Mouse (Mus musculus) forebrain, embryonic 13.5 days (tissue): ENCODE measurements around the gene Armc3. TPM values are rescaled to one million over a fixed set of nuclear protein-coding genes. Genes with fewer than 3 reads are reported as not detected.
"Not testable (repeated sequence)": the region's sequence is repeated elsewhere in the genome, so short reads cannot be mapped to it uniquely, and the experiment has no call there.

Source experiments
- ATAC-seq: fragments of 200-750 bp; cut with Nextera tagmentation; 2 replicates; pipeline ENCODE4 v1.8.0; 2017
- H3K27ac ChIP-seq: fragments of 300-500 bp; sonication (generic); 2 replicates; pipeline ENCODE4 v1.5.1; 2015; ENCODE audit warnings: inconsistent platforms, mild to moderate bottlenecking, moderate library complexity
- H3K27me3 ChIP-seq: fragments of 300-500 bp; sonication (generic); 2 replicates; pipeline ENCODE4 v1.6.1; 2015; ENCODE audit warnings: mild to moderate bottlenecking, inconsistent platforms
- H3K36me3 ChIP-seq: fragments of 300-500 bp; sonication (generic); 2 replicates; pipeline ENCODE4 v1.6.1; 2015; ENCODE audit warnings: mild to moderate bottlenecking, inconsistent platforms; ENCODE audit not compliant: poor library complexity, severe bottlenecking
- H3K4me1 ChIP-seq: fragments of 300-500 bp; sonication (generic); 2 replicates; pipeline ENCODE4 v1.6.1; 2015; ENCODE audit warnings: inconsistent platforms
- H3K4me2 ChIP-seq: fragments of 300-500 bp; sonication (generic); 2 replicates; pipeline ENCODE4 v1.6.1; 2015; ENCODE audit warnings: inconsistent platforms, mild to moderate bottlenecking, moderate library complexity
- H3K4me3 ChIP-seq: fragments of 300-500 bp; sonication (generic); 2 replicates; pipeline ENCODE4 v1.5.1; 2015; ENCODE audit warnings: mild to moderate bottlenecking, inconsistent platforms
- H3K9ac ChIP-seq: fragments of 300-500 bp; sonication (generic); 2 replicates; pipeline ENCODE4 v1.6.1; 2015; ENCODE audit warnings: mild to moderate bottlenecking, inconsistent platforms
- H3K9me3 ChIP-seq: fragments of 300-500 bp; sonication (generic); replicated peaks from 2 replicates; pipeline ENCODE4 v1.6.1; 2016; ENCODE audit warnings: inconsistent platforms
- WGBS: fragments of 180-500 bp; shearing (Covaris S2); methylation state at CpG from one replicate; pipeline ENCODE4 v1.1.7; 2015; 5-methylcytosine and 5-hydroxymethylcytosine counted together
- polyA plus RNA-seq: library from polyadenylated mRNA; unstranded; fragments of >200 nt; fragmentation: Nextera tagmentation; extraction: Ambion mirVana; gene quantifications from 2 replicates; pipeline ENCODE4 v1.2.1, GENCODE M21; 2015

Armc3 gene
- polyA plus RNA-seq, 1 experiment from 2014 or later = 0.87 TPM

DNA sequence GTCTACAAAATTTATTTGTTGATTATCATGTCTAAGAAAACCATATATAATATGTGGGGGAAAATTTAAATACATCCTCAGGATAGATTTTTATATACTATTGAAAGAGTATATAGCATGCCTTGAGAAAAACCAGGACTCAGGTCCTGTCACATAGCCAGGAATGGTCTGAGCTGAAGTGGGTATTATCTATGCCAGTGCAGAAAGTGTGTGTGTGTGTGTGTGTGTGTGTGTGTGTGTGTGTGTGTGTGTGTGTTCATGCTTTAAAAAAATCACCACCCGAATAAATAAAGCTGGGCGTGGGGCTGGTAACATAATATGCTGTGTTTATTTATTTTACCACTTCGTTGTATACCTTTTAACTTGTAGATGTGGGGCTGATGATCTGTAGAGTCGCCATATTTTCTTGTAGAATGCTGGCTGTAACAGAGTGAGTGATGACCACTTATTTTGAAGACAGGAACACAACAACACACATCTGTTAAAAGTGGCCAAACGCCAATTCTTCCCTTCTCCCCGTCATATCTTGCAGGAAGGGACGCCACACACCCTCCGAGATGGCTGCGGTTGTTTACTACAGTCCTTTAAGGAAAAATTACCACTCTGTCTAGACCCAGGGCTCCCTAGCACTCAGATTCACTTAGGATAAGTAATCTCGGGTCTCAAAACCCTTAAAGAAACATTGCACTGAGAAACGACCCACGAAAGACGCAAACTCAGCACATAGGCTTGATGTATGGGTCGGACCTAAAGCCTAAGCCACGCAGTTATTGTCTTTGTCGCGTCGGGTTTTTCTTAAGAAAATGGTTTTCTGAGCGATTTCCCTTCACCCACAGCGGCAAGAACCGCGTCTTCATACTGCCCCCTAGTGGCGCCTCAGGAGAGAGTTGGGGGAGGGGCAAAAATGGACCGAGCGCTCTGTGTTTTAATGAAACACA lies 76.8 kb downstream of the Armc3 start:
- Histone ChIP-seq H3K27me3 (peaks cover 9% of the 10 kb centered on the region; the same call in 1 of the 2 replicates), H3K4me1 (no peaks in the 10 kb centered on the region; the same call in 1 of the 2 replicates), H3K36me3 (no peaks in the 10 kb centered on the region), H3K27ac (peak overlapping the region; percentile 54; the same call in 1 of the 2 replicates), H3K4me3 (peak overlapping the region; percentile 44), H3K9me3 (no peaks in the 10 kb centered on the region), H3K9ac (peak overlapping the region; percentile 68), H3K4me2 (peak overlapping the region; percentile 66)
- ATAC-seq = peak; percentile 83
- 9% methylated on average over 25 of the region's 25 CpGs for WGBS

- Histone ChIP-seq H3K4me1 (no peaks in the 10 kb centered on the region; the same call in 1 of the 2 replicates), H3K27me3 (no peaks in the 10 kb centered on the region), H3K9me3 (no peaks in the 10 kb centered on the region), H3K36me3 (no peaks in the 10 kb centered on the region), H3K9ac (no peak overlapping the region), H3K4me2 (no peak overlapping the region), H3K27ac (no peak overlapping the region), H3K4me3 (no peak overlapping the region)
- WGBS = 85% methylated on average over 11 of the region's 11 CpGs
- peak; percentile 55; the same call in 1 of the 2 replicates for ATAC-seq
These were observed 81.2 kb downstream of the Armc3 start for GRCm38 (mm10) chr2:19280331-19280730.

- no peak for ATAC-seq
- WGBS = 57% methylated on average over 3 of the region's 3 CpGs
- H3K4me3 ChIP-seq = no peak overlapping the region
- H3K36me3 ChIP-seq = no peaks in the 10 kb centered on the region
- no peak overlapping the region for H3K4me2 ChIP-seq
- H3K27ac ChIP-seq = no peak overlapping the region
- H3K9ac ChIP-seq = no peak overlapping the region
- no peaks in the 10 kb centered on the region for H3K27me3 ChIP-seq
- H3K4me1 ChIP-seq = no peaks in the 10 kb centered on the region
- H3K9me3 ChIP-seq = no peaks in the 10 kb centered on the region
These were observed 93.3 kb downstream of the Armc3 start for GRCm38 (mm10) chr2:19292366-19292765.

DNA sequence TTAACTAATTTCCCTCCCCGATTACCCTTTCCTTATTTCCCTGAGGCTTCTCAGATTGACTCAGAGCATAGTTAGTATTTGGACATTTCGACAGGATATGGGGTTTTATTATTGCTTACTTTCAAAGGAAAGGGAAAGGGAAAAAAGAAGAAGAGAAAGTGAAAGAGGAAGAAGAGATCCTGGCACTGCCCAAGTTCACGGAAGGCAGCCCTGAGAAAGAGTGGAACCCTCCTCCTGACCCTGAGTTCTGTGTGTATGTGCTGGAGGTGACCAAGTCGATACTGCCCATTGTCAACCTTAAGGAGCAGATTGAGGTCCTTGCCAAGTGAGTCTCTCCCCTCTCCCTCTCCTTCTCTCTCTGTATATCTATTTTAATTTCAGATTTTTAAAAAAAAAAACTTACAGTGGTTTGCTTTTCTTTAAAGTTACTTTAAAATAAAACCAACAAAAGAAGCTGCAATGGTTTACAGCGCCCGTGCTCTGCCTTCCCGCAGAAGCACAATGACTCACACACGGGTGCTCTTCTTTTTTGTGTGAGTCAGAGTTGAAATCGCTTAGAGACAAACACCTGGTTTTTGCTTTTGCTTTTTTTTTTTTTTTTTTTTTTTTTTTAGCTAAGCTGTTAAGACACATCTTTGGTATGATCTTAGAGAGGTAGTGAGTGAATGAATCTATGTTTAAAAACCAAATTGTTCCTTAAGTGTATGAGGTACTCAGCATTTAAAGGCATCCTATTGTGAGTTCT lies 101.4 kb downstream of the Armc3 start:
- no peaks in the 10 kb centered on the region for H3K4me1 ChIP-seq
- H3K27me3 ChIP-seq = no peaks in the 10 kb centered on the region
- H3K4me3 ChIP-seq = no peak overlapping the region
- no peaks in the 10 kb centered on the region for H3K9me3 ChIP-seq
- H3K4me2 ChIP-seq = no peak overlapping the region
- no peaks in the 10 kb centered on the region for H3K36me3 ChIP-seq
- H3K27ac ChIP-seq = no peak overlapping the region
- WGBS = 80% methylated on average over 9 of the region's 9 CpGs
- no peak for ATAC-seq
- no peak overlapping the region for H3K9ac ChIP-seq

DNA sequence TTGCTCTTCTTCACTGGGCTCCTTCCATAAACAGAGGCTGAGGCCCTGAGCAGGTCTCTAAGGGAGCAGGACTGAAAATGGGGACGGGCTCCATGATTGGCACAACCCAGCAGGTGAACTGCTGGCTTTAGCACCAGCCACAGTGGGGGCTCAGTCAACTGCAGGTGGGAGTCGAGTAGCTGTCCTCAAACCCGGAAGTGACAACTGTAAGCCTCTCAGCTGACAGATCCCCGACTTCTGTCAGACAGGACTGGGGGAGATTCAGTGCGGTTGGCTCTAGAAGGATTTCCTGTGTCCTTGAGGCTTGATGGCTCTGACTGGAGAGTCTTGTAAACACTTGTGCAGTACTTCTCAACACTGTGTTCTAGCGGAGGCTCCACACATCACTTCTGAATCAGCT lies 102.1 kb downstream of the Armc3 start:
- H3K27me3 ChIP-seq = no peaks in the 10 kb centered on the region
- no peak overlapping the region for H3K9ac ChIP-seq
- no peak overlapping the region for H3K4me3 ChIP-seq
- no peak overlapping the region for H3K4me2 ChIP-seq
- H3K27ac ChIP-seq = no peak overlapping the region
- WGBS = 19% methylated on average over 6 of the region's 6 CpGs
- no peaks in the 10 kb centered on the region for H3K4me1 ChIP-seq
- ATAC-seq = no peak
- no peaks in the 10 kb centered on the region for H3K9me3 ChIP-seq
- H3K36me3 ChIP-seq = no peaks in the 10 kb centered on the region

GRCm38 (mm10) chr2:19303087-19303486 lies 104.0 kb downstream of the Armc3 start:
- not testable (repeated sequence) for H3K4me3 ChIP-seq, H3K36me3 ChIP-seq, H3K27me3 ChIP-seq, H3K9me3 ChIP-seq, H3K4me1 ChIP-seq, H3K4me2 ChIP-seq, H3K9ac ChIP-seq, H3K27ac ChIP-seq, ATAC-seq
- WGBS = 90% methylated on average over 3 of the region's 3 CpGs

DNA sequence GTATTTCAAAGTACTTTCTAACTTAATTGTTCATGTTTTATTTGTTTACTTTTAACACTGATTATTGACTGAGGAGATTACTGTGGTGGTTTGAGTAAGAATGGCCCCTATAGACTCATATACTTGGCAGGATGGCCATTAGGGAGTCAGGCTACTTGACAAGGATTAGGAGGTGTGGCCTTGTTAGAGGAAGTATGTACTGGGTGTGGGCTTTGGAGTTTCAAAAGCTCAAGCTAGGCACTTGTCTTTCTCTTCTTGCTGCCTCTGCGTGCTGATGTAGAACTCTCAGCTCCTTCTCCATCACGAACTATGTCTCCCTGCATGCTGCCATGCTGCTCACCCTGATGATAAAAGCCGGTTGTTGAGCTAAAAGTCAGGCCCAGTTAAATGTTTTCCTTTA lies 111.4 kb downstream of the Armc3 start:
- WGBS = 85% methylated on average over 3 of the region's 3 CpGs
- peaks cover 12% of the 10 kb centered on the region for H3K9me3 ChIP-seq
- ATAC-seq = no peak
- no peak overlapping the region for H3K27ac ChIP-seq
- H3K9ac ChIP-seq = no peak overlapping the region
- no peaks in the 10 kb centered on the region for H3K36me3 ChIP-seq
- no peaks in the 10 kb centered on the region for H3K4me1 ChIP-seq
- no peak overlapping the region for H3K4me2 ChIP-seq
- no peak overlapping the region for H3K4me3 ChIP-seq
- no peaks in the 10 kb centered on the region for H3K27me3 ChIP-seq

DNA sequence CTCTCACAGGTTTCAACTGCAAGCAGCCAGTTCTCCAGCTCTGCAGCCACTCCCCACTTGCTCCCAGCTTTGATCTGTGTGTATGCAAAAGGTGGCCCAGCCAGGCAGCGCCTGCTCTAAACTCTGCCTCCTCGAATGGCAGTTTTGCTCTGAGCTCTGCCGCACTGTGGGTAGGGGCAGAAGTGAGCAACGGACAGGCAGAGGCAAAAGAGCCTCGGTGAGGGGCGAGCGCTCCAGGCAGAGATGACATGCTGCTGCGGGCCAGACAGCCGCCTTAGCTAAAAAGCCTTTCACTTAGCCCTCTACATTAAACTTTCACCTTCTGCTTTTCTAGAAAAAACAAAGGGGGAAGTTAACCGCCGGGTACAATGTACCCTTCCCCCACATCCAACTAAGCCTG lies 117.0 kb downstream of the Armc3 start:
- H3K9me3 ChIP-seq = peaks cover 20% of the 10 kb centered on the region
- 65% methylated on average over 11 of the region's 11 CpGs for WGBS
- no peak overlapping the region for H3K4me2 ChIP-seq
- no peaks in the 10 kb centered on the region for H3K4me1 ChIP-seq
- no peak overlapping the region for H3K4me3 ChIP-seq
- no peaks in the 10 kb centered on the region for H3K27me3 ChIP-seq
- no peak overlapping the region for H3K27ac ChIP-seq
- no peaks in the 10 kb centered on the region; the same call in 1 of the 2 replicates for H3K36me3 ChIP-seq
- no peak overlapping the region for H3K9ac ChIP-seq
- no peak for ATAC-seq

- Histone ChIP-seq H3K4me1 (no peaks in the 10 kb centered on the region), H3K36me3 (no peaks in the 10 kb centered on the region; the same call in 1 of the 2 replicates), H3K27ac (no peak overlapping the region), H3K9me3 (peaks cover 20% of the 10 kb centered on the region), H3K27me3 (no peaks in the 10 kb centered on the region), H3K9ac (no peak overlapping the region), H3K4me2 (no peak overlapping the region), H3K4me3 (no peak overlapping the region)
- 79% methylated on average over 4 of the region's 4 CpGs for WGBS
- ATAC-seq = no peak
These were observed 117.6 kb downstream of the Armc3 start for GRCm38 (mm10) chr2:19316691-19317090.

DNA sequence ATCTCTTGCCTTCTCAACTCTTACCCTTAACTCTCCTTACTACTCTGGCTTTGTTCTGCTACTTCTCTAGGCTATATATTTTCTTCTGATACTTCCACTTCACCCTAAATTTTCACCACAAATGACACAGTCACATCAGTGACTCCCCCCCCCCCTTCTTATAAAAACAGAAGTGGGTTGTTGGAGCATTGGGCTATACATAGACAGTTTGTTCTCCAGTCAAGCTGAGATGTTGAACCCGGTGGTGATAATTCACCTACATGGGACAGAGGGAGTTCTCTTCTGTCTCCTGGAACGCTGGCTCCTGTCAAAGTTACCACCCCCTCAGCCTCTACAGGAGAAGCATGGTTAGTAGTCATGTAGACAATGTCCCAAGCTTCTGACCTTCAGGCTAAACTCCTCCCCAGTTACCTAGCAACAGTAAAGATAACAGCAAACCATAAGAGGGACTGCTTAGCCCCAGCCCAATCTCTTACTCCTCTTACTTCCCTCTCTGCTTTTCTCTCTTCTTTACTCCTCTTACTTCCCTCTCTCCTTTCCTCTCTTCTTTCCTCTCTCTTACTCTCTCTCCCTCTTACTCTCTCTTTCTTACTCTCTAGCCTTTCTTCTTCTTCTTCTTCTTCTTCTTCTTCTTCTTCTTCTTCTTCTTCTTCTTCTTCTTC lies 118.2 kb downstream of the Armc3 start:
- WGBS = 90% methylated on average over 2 of the region's 2 CpGs

GRCm38 (mm10) chr2:19318499-19318898 lies 119.4 kb downstream of the Armc3 start:
- no peaks in the 10 kb centered on the region; the same call in 1 of the 2 replicates for H3K36me3 ChIP-seq
- H3K4me3 ChIP-seq = no peak overlapping the region
- no peaks in the 10 kb centered on the region for H3K4me1 ChIP-seq
- WGBS = 91% methylated on average over 4 of the region's 4 CpGs
- ATAC-seq = no peak
- no peak overlapping the region for H3K4me2 ChIP-seq
- H3K9me3 ChIP-seq = peaks cover 19% of the 10 kb centered on the region
- H3K27ac ChIP-seq = no peak overlapping the region
- H3K27me3 ChIP-seq = no peaks in the 10 kb centered on the region
- no peak overlapping the region for H3K9ac ChIP-seq

More for the DNA sequence above, 118.2 kb downstream of the Armc3 start:
- not testable (repeated sequence) for H3K27me3 ChIP-seq, H3K9ac ChIP-seq, ATAC-seq, H3K36me3 ChIP-seq, H3K4me1 ChIP-seq, H3K4me2 ChIP-seq, H3K4me3 ChIP-seq, H3K27ac ChIP-seq
- H3K9me3 ChIP-seq = peaks cover 20% of the 10 kb centered on the region

- ATAC-seq = no peak
- H3K4me3 ChIP-seq = no peak overlapping the region
- 86% methylated on average over 3 of the region's 3 CpGs for WGBS
- H3K27ac ChIP-seq = no peak overlapping the region
- H3K4me1 ChIP-seq = no peaks in the 10 kb centered on the region
- no peaks in the 10 kb centered on the region; the same call in 1 of the 2 replicates for H3K36me3 ChIP-seq
- no peaks in the 10 kb centered on the region for H3K27me3 ChIP-seq
- H3K9ac ChIP-seq = no peak overlapping the region
- H3K9me3 ChIP-seq = peaks cover 16% of the 10 kb centered on the region
- no peak overlapping the region for H3K4me2 ChIP-seq
These were observed 120.2 kb downstream of the Armc3 start for GRCm38 (mm10) chr2:19319284-19319683.
